Comparison of ENCODE assay signal across 7 mouse cellular contexts in the genomic region with DNA sequence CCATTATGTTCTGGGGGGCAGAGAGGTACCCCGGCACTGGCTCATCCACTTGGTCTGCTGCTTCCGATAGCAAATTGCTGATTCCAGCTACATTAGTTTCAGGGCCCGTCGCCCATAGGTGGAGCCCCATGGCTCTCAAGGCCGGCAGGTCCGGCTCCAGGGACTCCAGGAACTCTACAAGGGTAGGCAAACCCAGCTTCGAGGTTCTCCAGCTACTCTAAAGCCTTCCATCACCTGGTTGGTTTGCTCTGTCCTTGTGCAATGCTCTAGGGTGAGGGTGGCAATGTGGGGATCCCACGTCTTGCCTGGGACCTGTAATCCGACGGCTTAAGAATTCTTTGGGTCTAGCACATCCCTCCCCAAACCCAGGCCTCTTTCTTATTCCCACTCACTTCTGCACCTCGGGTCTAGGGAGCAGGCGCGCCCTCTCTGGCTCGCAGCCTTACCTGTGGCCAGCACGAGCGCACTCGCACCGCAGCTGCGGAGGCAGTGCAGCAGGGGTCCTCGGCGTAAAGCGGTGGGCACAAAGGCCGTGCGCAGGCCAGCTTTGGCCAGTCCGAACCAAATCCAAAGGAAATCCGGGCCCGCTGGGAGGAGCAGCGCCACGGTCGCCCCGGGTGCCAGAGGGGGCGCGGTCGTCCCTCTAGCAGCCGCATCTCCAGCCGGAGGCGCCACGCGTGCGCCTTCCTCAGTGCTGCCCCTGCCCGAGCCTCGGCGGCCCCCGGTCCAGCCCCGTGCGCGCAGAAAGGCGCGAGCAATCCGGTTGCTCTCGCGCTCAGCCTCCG. TPM values are rescaled to one million over a fixed set of nuclear protein-coding genes. Genes with fewer than 3 reads are reported as not detected.
A peak's percentile ranks its signal among the peaks of the same experiment; 100 is the strongest.
DNase-seq lines count a peak whose midpoint lies in the region; ATAC-seq and TF ChIP-seq lines count a peak whose summit lies in the region.

No protein-coding gene starts in this region.

- TF ChIP-seq CTCF in thymus, adult 2 months (IDR thresholded peaks at IDR 0.05; ENCODE audit: borderline replicate concordance, control insufficient read depth, extremely low read depth, insufficient read depth, low read length, poor library complexity), result 0 out of 2 replicates have a peak, but pooled peaks have one; percentile 8

- TF ChIP-seq POLR2A in thymus, adult 2 months (IDR thresholded peaks at IDR 0.05; ENCODE audit: control insufficient read depth, extremely low read depth, insufficient read depth, low read length, poor library complexity), result no peak

- no peak overlapping the region for H3K27ac ChIP-seq in thymus, adult 2 months (ENCODE audit: control insufficient read depth, insufficient read depth, low read length)
- peak overlapping the region; percentile 88 for H3K27ac ChIP-seq in kidney, embryonic 16.5 days (ENCODE audit: low read length)

- peak overlapping the region; percentile 81 for H3K9ac ChIP-seq in kidney, embryonic 16.5 days (replicated peaks; ENCODE audit: low read length)

- peak overlapping the region; percentile 0; the same call in 1 of the 2 replicates for H3K4me3 ChIP-seq in thymus, adult 2 months (ENCODE audit: control insufficient read depth, insufficient read depth, low read length)
- peak overlapping the region; percentile 71 for H3K4me3 ChIP-seq in kidney, embryonic 16.5 days (ENCODE audit: low read length)

- peak overlapping the region; percentile 97 for H3K4me2 ChIP-seq in kidney, embryonic 16.5 days (replicated peaks; ENCODE audit: low read depth, low read length)

- no peaks in the 10 kb centered on the region; the same call in 1 of the 2 replicates for H3K27me3 ChIP-seq in thymus, adult 2 months (ENCODE audit: control insufficient read depth, insufficient read depth, low read length)
- H3K27me3 ChIP-seq in kidney, embryonic 16.5 days (ENCODE audit: insufficient read depth, low read length), result no peaks in the 10 kb centered on the region

- peaks cover 17% of the 10 kb centered on the region for H3K36me3 ChIP-seq in thymus, adult 2 months (ENCODE audit: control insufficient read depth, insufficient read depth, low read length)
- H3K36me3 ChIP-seq in kidney, embryonic 16.5 days (ENCODE audit: insufficient read depth, low read length), result peaks cover 36% of the 10 kb centered on the region

- WGBS in thymus, adult 2 months, result 12% methylated on average over 53 of the region's 53 CpGs
- 3% methylated on average over 53 of the region's 53 CpGs for WGBS in kidney, embryonic 16.5 days

- H3K9me3 ChIP-seq in kidney, embryonic 16.5 days (ENCODE audit: low read length), result no peaks in the 10 kb centered on the region

- H3K4me1 ChIP-seq in thymus, adult 2 months (replicated peaks; ENCODE audit: control insufficient read depth, insufficient read depth, low read length), result no peaks in the 10 kb centered on the region
- peaks cover 40% of the 10 kb centered on the region for H3K4me1 ChIP-seq in kidney, embryonic 16.5 days (ENCODE audit: insufficient read depth, low read length)

- peak; percentile 69 for ATAC-seq in kidney, embryonic 16.5 days (ENCODE audit: low FRiP score, low TSS enrichment)

- DNase-seq in thymus, adult 2 months, result no peak
- no peak for DNase-seq in thymus, adult 18-20 months
- DNase-seq in cerebellum, postnatal 25 days, result peak; percentile 52 to 58
- peak; percentile 36 to 44 for DNase-seq in heart, adult 18-20 months
- DNase-seq in lung, postnatal 36 days, result peak; percentile 52
- peak; percentile 78 for DNase-seq in testis, postnatal 10 days (ENCODE audit: low spot score)

RNA-seq across cellular contexts. Expression of a gene that starts 0.8 kb away (rescaled TPM):
- polyA plus RNA-seq in thymus, adult 2 months (2012; rRNA removed), result 15.0 and 21.2 TPM in 2 replicates
- total RNA-seq in heart, adult 18-20 months (2021), result under 1 TPM; 0.50 to 0.62 TPM
- polyA plus RNA-seq in kidney, embryonic 16.5 days (2015; fragmentation: Nextera tagmentation; extraction: Ambion mirVana), result 15.7 and 18.3 TPM in 2 replicates

RNA-seq across cellular contexts. Expression of a gene that starts 44.5 kb away (rescaled TPM):
- 46.2 and 47.4 TPM in 2 replicates for polyA plus RNA-seq in thymus, adult 2 months (2012; rRNA removed)
- 10 to 100 TPM; 24.6 TPM for total RNA-seq in heart, adult 18-20 months (2021)
- polyA plus RNA-seq in kidney, embryonic 16.5 days (2015; fragmentation: Nextera tagmentation; extraction: Ambion mirVana), result 32.7 and 33.3 TPM in 2 replicates

Comparison
In these comparisons a context has a peak if more than half of its experiments do, and no peak if none do; other contexts are left out.
1. DNase-seq: peak in cerebellum, postnatal 25 days (2 of 2), heart, adult 18-20 months (2 of 2), lung, postnatal 36 days (single experiment) and testis, postnatal 10 days (single experiment); none in thymus, adult 2 months (single experiment) and thymus, adult 18-20 months (0 of 2).